Mouse (Mus musculus) left cerebral cortex, adult 2 months (tissue): ENCODE data around the gene Astl. TPM values are rescaled to one million over a fixed set of nuclear protein-coding genes. Genes with fewer than 3 reads are reported as not detected.
"Not testable (repeated sequence)": the region's sequence is repeated elsewhere in the genome, so short reads cannot be mapped to it uniquely, and the experiment has no call there.

Experiments
- DNase-seq, 2 experiments: peaks; one replicate each; pipeline ENCODE4 v3.0.0; 2021 to 2022; ENCODE audit warnings: low spot score in 2 of 2, mixed read lengths in 1 of 2; ENCODE audit errors: extremely low spot score in 1 of 2
- H3K27ac ChIP-seq: fragments of 200-600 bp; 2 replicates; pipeline ENCODE4 v1.8.1; 2022
- H3K4me3 ChIP-seq: fragments of 200-600 bp; 2 replicates; pipeline ENCODE4 v1.8.1; 2022
- CTCF ChIP-seq: fragments of 200-600 bp; IDR thresholded peaks from 2 replicates; pipeline ENCODE4 v1.8.1; 2022; ENCODE audit warnings: antibody characterized with exemption, mild to moderate bottlenecking, moderate library complexity
- intact Hi-C: fragments of 180-260 bp; cut with DNase I; formaldehyde crosslinking; loops from one replicate; pipeline ENCODE4 v1.15.1; 2025
- long read RNA-seq, 2 experiments: library from polyadenylated mRNA; stranded (forward); transcript quantifications; one replicate each; pipeline ENCODE4 v2.0.0; 2021; ENCODE audit warnings: borderline mapping rate in 2 of 2
- total RNA-seq, 2 experiments: library from RNA; stranded (reverse); gene quantifications; 2 replicates each; pipeline ENCODE4 v1.2.3; 2021

Gene Astl
- total RNA-seq, result not detected
- long read RNA-seq, experiment 1, result 0 reads
- long read RNA-seq, experiment 2, result 0 reads

- TF ChIP-seq CTCF, result no peak
- DNase-seq, result no peak
- Histone ChIP-seq H3K4me3 (no peak within 1 kb of the TSS), H3K27ac (no peak within 1 kb of the TSS)
- intact Hi-C loops, result loop anchor here (5.0 kb wide), 1 partner anchor 66 kb away; the partner anchor contains the start of gene Stard7
Observed at GRCm38 (mm10) chr2:127338416-127338815, at the start of gene Astl. Astl (plus strand) TSS chr2:127338639.

- intact Hi-C loops, result no loop called here
- DNase-seq, result no peak
- no peak for TF ChIP-seq CTCF
- H3K27ac ChIP-seq, result no peak overlapping the region
- no peak overlapping the region for H3K4me3 ChIP-seq
Observed at GRCm38 (mm10) chr2:127292250-127292649, 46.2 kb upstream of the Astl start.

- intact Hi-C loops, result no loop called here
- Histone ChIP-seq H3K4me3 (no peak overlapping the region), H3K27ac (no peak overlapping the region)
- DNase-seq, result no peak
- no peak for TF ChIP-seq CTCF
Observed at GRCm38 (mm10) chr2:127297001-127297805, 41.2 kb upstream of the Astl start.

DNA sequence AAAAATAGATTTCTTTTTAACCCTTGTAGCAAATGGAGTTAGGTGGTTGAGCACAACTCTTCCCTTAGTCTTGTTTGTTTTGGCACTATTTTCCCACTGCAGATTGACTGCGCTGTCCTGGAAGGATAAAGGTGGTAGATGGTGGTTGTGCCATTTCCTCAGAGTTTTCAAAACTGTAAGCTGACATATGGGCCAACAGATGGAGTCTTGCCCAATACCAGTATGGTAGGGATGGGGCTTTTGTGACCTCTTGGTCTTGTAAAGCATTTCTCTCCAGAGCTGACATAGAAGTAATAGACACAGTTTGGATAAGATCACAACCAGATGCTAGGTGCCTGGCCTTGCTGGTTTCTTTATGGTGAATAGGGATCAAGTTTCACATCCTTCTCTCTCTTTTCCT, 40.4 kb upstream of the Astl start:
- no peak for TF ChIP-seq CTCF
- DNase-seq, result no peak
- intact Hi-C loops, result no loop called here
- no peak overlapping the region for H3K4me3 ChIP-seq
- H3K27ac ChIP-seq, result no peak overlapping the region

DNA sequence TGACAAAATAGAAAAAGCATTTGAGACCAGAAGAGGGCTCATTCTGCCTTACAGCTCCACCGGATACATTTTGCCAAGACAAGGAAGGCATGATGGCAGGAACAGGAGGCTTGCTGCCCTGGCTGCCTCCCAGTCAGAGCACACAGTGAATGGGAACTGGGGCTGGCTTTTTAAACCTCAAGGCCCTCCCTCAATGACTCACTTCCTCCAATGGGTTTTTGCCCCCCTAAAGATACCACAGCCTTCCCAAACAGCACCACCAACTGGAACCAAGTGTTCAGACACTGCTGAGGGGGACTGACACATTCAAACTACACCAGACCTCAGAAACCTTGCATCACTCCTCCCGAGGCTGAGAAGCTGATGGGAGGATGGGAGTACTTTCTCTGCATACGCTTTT, 37.7 kb upstream of the Astl start:
- Histone ChIP-seq H3K27ac (no peak overlapping the region), H3K4me3 (no peak overlapping the region)
- intact Hi-C loops, result no loop called here
- no peak for TF ChIP-seq CTCF
- DNase-seq, result no peak

DNA sequence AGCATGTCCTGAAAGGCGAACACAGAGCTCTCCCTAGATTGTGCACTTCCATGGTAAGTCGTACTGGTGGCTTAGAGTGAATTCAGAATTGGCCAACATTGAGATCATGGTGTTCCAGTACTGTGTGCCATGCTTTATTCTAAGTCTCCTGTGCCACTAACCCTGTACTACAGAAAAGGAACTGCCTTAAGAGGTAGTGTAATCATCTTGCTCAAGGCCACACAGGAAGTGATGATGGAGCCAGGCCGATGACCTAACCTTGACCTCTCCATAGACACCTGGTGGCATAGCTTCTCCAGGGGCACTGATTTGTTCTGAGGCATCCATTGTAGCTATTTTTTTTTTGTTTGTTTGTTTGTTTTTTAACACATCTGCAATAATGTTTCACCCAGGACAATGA, 36.6 kb upstream of the Astl start:
- no peak overlapping the region for H3K27ac ChIP-seq
- no peak for DNase-seq
- no peak overlapping the region for H3K4me3 ChIP-seq
- intact Hi-C loops, result no loop called here
- TF ChIP-seq CTCF, result no peak

- DNase-seq, H3K4me3 ChIP-seq, intact Hi-C loops, H3K27ac ChIP-seq: not testable (repeated sequence)
Observed at GRCm38 (mm10) chr2:127304192-127304591, 34.2 kb upstream of the Astl start.

DNA sequence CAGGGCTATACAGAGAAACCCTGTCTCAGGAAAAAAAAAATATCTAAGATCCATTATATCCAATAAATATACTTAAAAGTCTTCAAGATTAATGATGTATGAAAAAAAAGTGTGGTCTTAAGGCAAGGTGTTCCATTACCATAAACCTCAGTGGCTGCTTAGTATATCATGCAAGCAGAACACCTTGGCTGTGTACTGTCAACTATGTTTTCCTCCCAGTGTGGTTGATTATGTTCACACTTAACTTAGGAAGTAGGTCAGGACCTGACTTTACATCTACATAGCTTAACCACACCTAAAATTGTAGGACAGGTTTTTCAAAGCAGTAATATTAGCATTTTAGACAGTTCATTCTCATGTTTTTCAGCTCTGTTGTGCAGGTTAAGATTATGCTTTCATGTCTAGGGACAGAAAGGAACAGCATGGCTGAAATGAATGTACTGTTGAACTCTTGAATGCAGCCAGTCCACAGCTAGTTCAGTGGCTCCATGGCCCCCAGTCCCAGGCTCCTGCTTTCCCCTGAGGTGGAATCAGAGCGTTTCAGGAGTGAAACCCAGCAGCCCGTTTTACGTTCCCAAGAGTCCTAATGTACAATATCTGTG, 33.7 kb upstream of the Astl start:
- Histone ChIP-seq H3K4me3 (no peak overlapping the region), H3K27ac (no peak overlapping the region)
- DNase-seq, result no peak
- no peak for TF ChIP-seq CTCF
- intact Hi-C loops, result loop anchor here (5.0 kb wide), 1 partner anchor 38 kb away; no protein-coding TSS in a partner anchor

- Histone ChIP-seq H3K4me3 (no peak overlapping the region), H3K27ac (no peak overlapping the region)
- no peak for DNase-seq
- no peak; the same call in 1 of the 2 replicates for TF ChIP-seq CTCF
- intact Hi-C loops, result loop anchor here (5.0 kb wide), 1 partner anchor 36 kb away; no protein-coding TSS in a partner anchor
Observed at GRCm38 (mm10) chr2:127306123-127306522, 32.3 kb upstream of the Astl start.

GRCm38 (mm10) chr2:127307179-127307578, 31.3 kb upstream of the Astl start:
- Histone ChIP-seq H3K27ac (no peak overlapping the region), H3K4me3 (no peak overlapping the region)
- intact Hi-C loops, result loop anchor here (5.0 kb wide), 1 partner anchor 35 kb away; no protein-coding TSS in a partner anchor
- DNase-seq, result no peak
- TF ChIP-seq CTCF, result no peak

DNA sequence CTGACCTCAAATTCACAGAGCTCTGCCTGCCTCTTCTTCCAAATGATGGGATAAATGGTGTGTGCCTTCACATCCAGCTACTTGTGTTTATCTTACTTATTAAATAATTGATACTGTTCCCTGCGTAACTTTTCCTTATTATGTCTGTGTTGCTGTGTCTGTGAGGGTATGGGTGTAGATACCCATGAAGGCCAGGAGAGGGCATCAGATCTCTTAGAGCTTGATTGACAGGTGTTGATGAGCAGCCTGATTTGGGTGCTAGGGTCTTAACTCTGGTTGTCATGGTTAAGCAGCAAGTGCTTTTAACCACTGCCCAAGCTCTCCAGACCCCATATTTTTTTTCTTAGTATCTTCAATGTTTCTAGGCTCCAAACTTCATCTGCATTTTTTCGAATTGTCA, 29.8 kb upstream of the Astl start:
- TF ChIP-seq CTCF, result peak; percentile 53
- intact Hi-C loops, result loop anchor here (5.0 kb wide), 1 partner anchor 34 kb away; no protein-coding TSS in a partner anchor
- Histone ChIP-seq H3K27ac (no peak overlapping the region), H3K4me3 (no peak overlapping the region)
- no peak for DNase-seq

DNA sequence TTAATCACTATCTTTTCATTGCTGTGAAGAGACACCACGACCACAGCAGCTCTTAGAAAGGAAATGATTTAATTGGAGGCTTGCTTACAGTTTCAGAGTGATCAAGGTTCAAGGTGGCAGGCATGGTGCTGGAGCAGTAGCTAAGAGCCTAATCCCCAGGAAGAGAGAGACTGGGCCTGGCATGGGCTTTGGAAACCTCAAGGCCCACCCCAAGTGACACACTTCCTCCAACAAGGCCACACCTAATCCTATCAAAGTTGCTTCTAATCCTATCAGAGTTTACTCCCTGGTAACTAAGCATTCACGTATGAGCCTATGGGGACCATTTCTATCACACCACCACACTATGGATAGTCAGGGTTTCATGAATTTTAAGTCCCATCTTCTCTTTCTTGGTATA, 28.2 kb upstream of the Astl start:
- no peak for DNase-seq
- intact Hi-C loops, result no loop called here
- no peak for TF ChIP-seq CTCF
- Histone ChIP-seq H3K4me3 (no peak overlapping the region), H3K27ac (no peak overlapping the region)
